Mouse (Mus musculus) layer of hippocampus, postnatal 14 days (tissue): ENCODE measurements at regions not wholly inside any gene's neighbourhood (a gene's known extent, or its start where the extent isn't known, plus 50 kb on each side); places are given as distances from the start of the nearest gene placed in this dataset.

Source experiments
- DNase-seq, 2 experiments: peaks; one replicate each; pipeline ENCODE4 v3.0.0; 2021 to 2022; ENCODE audit warnings: low spot score in 2 of 2, mixed read lengths in 1 of 2

- no peak for DNase-seq
Observed at GRCm38 (mm10) chr5:18080761-18081160, 118.4 kb downstream of the Gnat3 start.

GRCm38 (mm10) chr5:18082219-18082618, 119.9 kb downstream of the Gnat3 start:
- DNase-seq, result no peak

DNA sequence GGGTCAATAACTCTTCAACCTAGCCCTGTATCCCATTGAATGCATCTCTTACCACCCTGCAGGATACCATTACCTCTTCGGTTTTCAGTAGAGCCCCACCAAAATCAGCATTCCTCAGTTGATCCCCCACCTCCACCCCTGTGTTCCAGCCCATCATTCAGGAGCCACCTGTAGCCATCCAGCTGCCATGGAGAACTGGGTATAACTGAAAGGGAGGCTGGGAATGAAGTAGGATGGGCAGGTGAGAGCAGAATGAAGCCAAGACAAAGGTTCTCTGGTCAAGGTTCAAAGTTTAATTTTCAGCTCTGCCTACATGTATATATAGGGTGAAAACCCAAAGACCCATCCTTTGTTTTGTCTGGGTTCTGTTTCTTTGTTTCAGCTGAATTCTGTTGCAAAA, 121.4 kb downstream of the Gnat3 start:
- no peak for DNase-seq

GRCm38 (mm10) chr5:18085456-18085855, 123.1 kb downstream of the Gnat3 start:
- DNase-seq, result peak in 1 of 2 experiments; percentile 4

GRCm38 (mm10) chr5:18087919-18088445, 125.6 kb downstream of the Gnat3 start:
- peak; percentile 43 to 73 for DNase-seq

DNA sequence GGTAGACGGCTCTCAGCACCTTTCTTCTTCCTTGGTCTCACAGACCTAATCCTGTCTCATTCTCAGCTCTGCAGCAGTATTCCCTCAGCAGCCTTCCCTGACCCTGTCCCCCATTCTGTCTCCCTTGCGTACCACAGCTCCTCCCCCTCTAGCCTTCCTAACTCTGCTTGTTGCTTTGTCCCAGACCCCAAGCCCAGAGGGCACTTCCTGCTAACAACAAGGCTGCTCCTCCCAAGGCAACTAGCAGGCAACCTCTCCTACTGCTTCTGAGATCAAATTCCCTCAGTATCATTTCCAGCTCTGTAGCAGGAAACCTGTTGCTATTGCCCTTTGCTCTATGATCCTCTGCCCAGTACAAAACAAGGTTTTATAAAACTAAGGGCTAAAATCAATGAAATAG, 127.6 kb downstream of the Gnat3 start:
- no peak for DNase-seq

- DNase-seq, result no peak
Observed at GRCm38 (mm10) chr5:18114905-18115689, 152.7 kb downstream of the Gnat3 start.

GRCm38 (mm10) chr5:18135794-18136678, 173.7 kb downstream of the Gnat3 start:
- DNase-seq, result no peak

- peak in 1 of 2 experiments; percentile 28 for DNase-seq
Observed at GRCm38 (mm10) chr5:18137450-18138061, 175.2 kb downstream of the Gnat3 start.

- DNase-seq, result no peak
Observed at GRCm38 (mm10) chr5:18152241-18152640, 189.9 kb downstream of the Gnat3 start.

- no peak for DNase-seq
Observed at GRCm38 (mm10) chr5:18153703-18154102, 191.4 kb downstream of the Gnat3 start.

GRCm38 (mm10) chr5:18163515-18163914, 196.6 kb downstream of the Gnai1 start:
- no peak for DNase-seq

GRCm38 (mm10) chr5:18177810-18178209, 182.3 kb downstream of the Gnai1 start:
- DNase-seq, result no peak

- DNase-seq, result no peak
Observed at GRCm38 (mm10) chr5:18211395-18212057, 148.6 kb downstream of the Gnai1 start.
